Mouse (Mus musculus) cortical plate, adult 2 months (tissue): ENCODE results near the gene 2310022A10Rik. TPM values are rescaled to one million over a fixed set of nuclear protein-coding genes. Genes with fewer than 3 reads are reported as not detected.

Source experiments
- H3K27ac ChIP-seq: fragments of 200-500 bp; 2 replicates; pipeline ENCODE4 v1.5.1; 2012; ENCODE audit warnings: low read length, control low read depth, inconsistent platforms; ENCODE audit not compliant: insufficient read depth
- H3K4me1 ChIP-seq: fragments of 200-500 bp; 2 replicates; pipeline ENCODE4 v1.6.1; 2011; ENCODE audit warnings: low read length; ENCODE audit not compliant: control insufficient read depth, insufficient read depth
- H3K4me3 ChIP-seq: fragments of 200-500 bp; 2 replicates; pipeline ENCODE4 v1.5.1; 2011; ENCODE audit warnings: mild to moderate bottlenecking, low read length, control low read depth; ENCODE audit not compliant: insufficient read depth
- CTCF ChIP-seq: fragments of 200-500 bp; IDR thresholded peaks from 2 replicates; pipeline ENCODE4 v1.5.1; 2011; ENCODE audit warnings: mild to moderate bottlenecking, control low read depth, low read length; ENCODE audit not compliant: insufficient read depth; ENCODE audit errors: extremely low read depth
- POLR2A ChIP-seq: fragments of 200-500 bp; IDR thresholded peaks from 2 replicates; pipeline ENCODE4 v1.6.1; 2011; ENCODE audit warnings: mild to moderate bottlenecking, low read length, control low read depth; ENCODE audit not compliant: insufficient read depth; ENCODE audit errors: extremely low read depth
- polyA plus RNA-seq: library from polyadenylated mRNA; depleted of rRNA; stranded (reverse); fragments of >200 nt; gene quantifications from 2 replicates; pipeline ENCODE4 v1.2.3, GENCODE M21; 2012

2310022A10Rik gene
- polyA plus RNA-seq, 1 experiment = 33.8 TPM

- Histone ChIP-seq H3K4me1 (no peaks in the 10 kb centered on the region), H3K4me3 (no peak overlapping the region), H3K27ac (no peak overlapping the region)
- no peak for TF ChIP-seq POLR2A
- TF ChIP-seq CTCF = no peak
These were observed 25.4 kb downstream of the 2310022A10Rik start for GRCm38 (mm10) chr7:27578465-27578864.

- Histone ChIP-seq H3K4me3 (no peak overlapping the region), H3K4me1 (no peaks in the 10 kb centered on the region), H3K27ac (no peak overlapping the region)
- TF ChIP-seq POLR2A = no peak
These were observed 27.5 kb downstream of the 2310022A10Rik start for GRCm38 (mm10) chr7:27580380-27581174.

GRCm38 (mm10) chr7:27586861-27587260 is 33.8 kb downstream of the 2310022A10Rik start:
- no peak for TF ChIP-seq POLR2A
- TF ChIP-seq CTCF = no peak
- Histone ChIP-seq H3K4me1 (no peaks in the 10 kb centered on the region), H3K4me3 (no peak overlapping the region), H3K27ac (no peak overlapping the region)

- Histone ChIP-seq H3K27ac (no peak overlapping the region), H3K4me3 (no peak overlapping the region), H3K4me1 (no peaks in the 10 kb centered on the region)
- no peak for TF ChIP-seq CTCF
- no peak for TF ChIP-seq POLR2A
These were observed 34.7 kb downstream of the 2310022A10Rik start for GRCm38 (mm10) chr7:27587741-27588140.

GRCm38 (mm10) chr7:27590088-27590487 is 37.1 kb downstream of the 2310022A10Rik start:
- peaks cover 11% of the 10 kb centered on the region for H3K4me1 ChIP-seq
- no peak overlapping the region for H3K27ac ChIP-seq
- no peak overlapping the region for H3K4me3 ChIP-seq
- TF ChIP-seq CTCF (no peak), POLR2A (no peak)

GRCm38 (mm10) chr7:27590566-27591213 is 37.7 kb downstream of the 2310022A10Rik start:
- Histone ChIP-seq H3K27ac (no peak overlapping the region), H3K4me3 (no peak overlapping the region), H3K4me1 (peaks cover 11% of the 10 kb centered on the region)
- TF ChIP-seq POLR2A (no peak), CTCF (no peak)

GRCm38 (mm10) chr7:27591266-27592216 is 38.5 kb downstream of the 2310022A10Rik start, which contains the start of gene Akt2:
Gene Akt2, plus strand, starts transcription at chr7:27591552.
- no peak for TF ChIP-seq CTCF
- peak; percentile 24; the same call in 1 of the 2 replicates for TF ChIP-seq POLR2A
- Histone ChIP-seq H3K27ac (peak within 1 kb of the TSS; percentile 99), H3K4me1 (peaks cover 15% of the 10 kb centered on the region), H3K4me3 (peak within 1 kb of the TSS; percentile 90)

- peak overlapping the region; percentile 99 for H3K27ac ChIP-seq
- peaks cover 18% of the 10 kb centered on the region for H3K4me1 ChIP-seq
- H3K4me3 ChIP-seq = peak overlapping the region; percentile 90
- no peak for TF ChIP-seq CTCF
- TF ChIP-seq POLR2A = no peak
These were observed 39.3 kb downstream of the 2310022A10Rik start for GRCm38 (mm10) chr7:27592217-27592929.

GRCm38 (mm10) chr7:27592934-27593645 is 40.1 kb downstream of the 2310022A10Rik start:
- Histone ChIP-seq H3K4me1 (peaks cover 21% of the 10 kb centered on the region), H3K4me3 (peak overlapping the region; percentile 90), H3K27ac (peak overlapping the region; percentile 99)
- TF ChIP-seq CTCF (no peak), POLR2A (no peak)
